In genomic region chr1:143554621-143555020, GRCm38 (mm10) we compare ENCODE assay signal across 16 mouse cellular contexts.
"Had no signal": no experiment of that assay in that cellular context is flagged by ENCODE, and none has a peak within 500 bp of the region (broad histone marks: within the 10 kb centered on the region; RNA-seq: fewer than 3 reads in every experiment).

No protein-coding gene starts in this region.

- H3K27me3 ChIP-seq: lung, embryonic 15.5 days; megakaryocyte, embryonic 14.5 days; midbrain, embryonic 13.5 days; midbrain, embryonic 15.5 days; neural tube, embryonic 12.5 days; stomach, embryonic 15.5 days had no signal

- H3K4me3 ChIP-seq: lung, embryonic 15.5 days; megakaryocyte, embryonic 14.5 days; midbrain, embryonic 13.5 days; midbrain, embryonic 15.5 days; neural tube, embryonic 12.5 days; stomach, embryonic 15.5 days had no signal

- H3K4me2 ChIP-seq: lung, embryonic 15.5 days; midbrain, embryonic 11.5 days; midbrain, embryonic 13.5 days; midbrain, embryonic 15.5 days; neural tube, embryonic 12.5 days; stomach, embryonic 15.5 days had no signal

- H3K4me1 ChIP-seq: lung, embryonic 15.5 days; megakaryocyte, embryonic 14.5 days; midbrain, embryonic 13.5 days; midbrain, embryonic 15.5 days; neural tube, embryonic 12.5 days; stomach, embryonic 15.5 days had no signal

- H3K9me3 ChIP-seq: lung, embryonic 15.5 days; megakaryocyte, embryonic 14.5 days; midbrain, embryonic 13.5 days; midbrain, embryonic 15.5 days; neural tube, embryonic 12.5 days; stomach, embryonic 15.5 days had no signal

- H3K27ac ChIP-seq: lung, embryonic 15.5 days; macrophage; midbrain, embryonic 13.5 days; midbrain, embryonic 15.5 days; neural tube, embryonic 12.5 days; stomach, embryonic 15.5 days; stomach, postnatal 0 days had no signal

- DNase-seq: lung, postnatal 14 days; lung, postnatal 36 days; right cerebral cortex, postnatal 14 days; thymus, adult 2 months; thymus, postnatal 25 days; thymus, postnatal 4 days had no signal

- H3K36me3 ChIP-seq: lung, embryonic 15.5 days; midbrain, embryonic 13.5 days; midbrain, embryonic 15.5 days; neural tube, embryonic 12.5 days; stomach, embryonic 15.5 days had no signal

- ATAC-seq: lung, postnatal 0 days; midbrain, embryonic 13.5 days; midbrain, embryonic 15.5 days had no signal

- H3K9ac ChIP-seq: lung, embryonic 15.5 days; midbrain, embryonic 13.5 days; midbrain, embryonic 15.5 days; neural tube, embryonic 12.5 days; stomach, embryonic 15.5 days had no signal
